ENCODE assay signal across 8 mouse cellular contexts in the genomic region with DNA sequence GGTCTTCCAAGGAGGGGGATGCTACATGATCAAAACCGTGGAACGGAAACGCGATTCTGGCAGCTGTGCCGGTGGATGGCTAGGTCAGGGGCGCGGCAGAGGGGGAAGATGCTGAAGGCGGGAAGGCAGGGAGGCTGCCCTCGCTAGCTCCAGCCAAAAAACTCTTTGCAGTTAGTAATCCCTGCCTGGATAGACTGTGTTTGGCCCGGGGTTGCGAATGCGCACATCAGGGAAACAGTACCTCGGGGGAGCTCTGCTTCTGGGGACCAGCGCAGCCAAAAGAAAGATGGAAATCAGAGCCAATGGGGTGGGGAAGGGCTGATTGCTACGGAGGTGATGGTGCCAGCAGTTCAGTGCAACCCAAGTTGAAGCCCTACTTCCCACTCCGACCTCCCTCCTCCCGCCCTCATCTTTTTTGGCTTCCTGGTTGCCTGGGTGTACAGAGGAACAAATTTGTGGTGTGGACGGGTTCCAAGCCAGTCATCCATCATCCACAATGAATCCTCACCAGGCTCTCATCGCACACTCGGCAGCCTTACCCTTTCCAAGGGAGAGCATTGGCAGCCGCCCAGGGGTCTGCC. TPM values are rescaled to one million over a fixed set of nuclear protein-coding genes. Genes with fewer than 3 reads are reported as not detected.
DNase-seq lines count a peak whose midpoint lies in the region; ATAC-seq and TF ChIP-seq lines count a peak whose summit lies in the region.

No protein-coding gene starts in this region.

- H3K4me1 ChIP-seq in hindbrain, embryonic 13.5 days (replicated peaks): peaks cover 18% of the 10 kb centered on the region
- peaks cover 15% of the 10 kb centered on the region for H3K4me1 ChIP-seq in midbrain, embryonic 15.5 days

- H3K4me3 ChIP-seq in gastrocnemius, adult 2 months: peak overlapping the region; percentile 60
- peak overlapping the region; percentile 35 for H3K4me3 ChIP-seq in hindbrain, embryonic 13.5 days
- H3K4me3 ChIP-seq in midbrain, embryonic 15.5 days: peak overlapping the region; percentile 35

- ATAC-seq in hindbrain, embryonic 13.5 days (ENCODE audit: low FRiP score): peak; percentile 93
- peak; percentile 89 for ATAC-seq in midbrain, embryonic 15.5 days (replicated peaks)

- peak; percentile 9 for DNase-seq in R1 (ENCODE audit: low read depth, low spot score)
- DNase-seq in cerebellum, postnatal 14 days: peak; percentile 73 to 74
- peak; percentile 77 for DNase-seq in gastrocnemius, adult 2 months
- DNase-seq in layer of hippocampus, postnatal 36 days: peak; percentile 27 to 35
- peak; percentile 26 for DNase-seq in testis, postnatal 14 days (ENCODE audit: low spot score)
- DNase-seq in natural killer cell, adult 2 months (ENCODE audit: low spot score in 2 of 2): no peak

- peak overlapping the region; percentile 59 for H3K4me2 ChIP-seq in hindbrain, embryonic 13.5 days
- peak overlapping the region; percentile 60 for H3K4me2 ChIP-seq in midbrain, embryonic 15.5 days

- no peaks in the 10 kb centered on the region for H3K9me3 ChIP-seq in hindbrain, embryonic 13.5 days
- H3K9me3 ChIP-seq in midbrain, embryonic 15.5 days: no peaks in the 10 kb centered on the region

- intact Hi-C loops in gastrocnemius, adult 2 months (cut with DNase I): loop anchor here (10.0 kb wide), 1 partner anchor 124 kb away; no protein-coding TSS in a partner anchor

- H3K36me3 ChIP-seq in hindbrain, embryonic 13.5 days: no peaks in the 10 kb centered on the region
- H3K36me3 ChIP-seq in midbrain, embryonic 15.5 days (replicated peaks): no peaks in the 10 kb centered on the region

- WGBS in hindbrain, embryonic 13.5 days: 0% methylated on average over 21 of the region's 21 CpGs
- under 1% methylated on average over 21 of the region's 21 CpGs for WGBS in midbrain, embryonic 15.5 days

- peak overlapping the region; percentile 39; the same call in 1 of the 2 replicates for H3K9ac ChIP-seq in hindbrain, embryonic 13.5 days
- 0 out of 2 replicates have a peak overlapping the region, but pooled peaks have one; percentile 38 for H3K9ac ChIP-seq in midbrain, embryonic 15.5 days

- peaks cover 71% of the 10 kb centered on the region for H3K27me3 ChIP-seq in hindbrain, embryonic 13.5 days
- peaks cover 29% of the 10 kb centered on the region for H3K27me3 ChIP-seq in midbrain, embryonic 15.5 days (replicated peaks)

- TF ChIP-seq CTCF in gastrocnemius, adult 2 months (IDR thresholded peaks at IDR 0.05): no peak

- H3K27ac ChIP-seq in gastrocnemius, adult 2 months: peak overlapping the region; percentile 54
- H3K27ac ChIP-seq in hindbrain, embryonic 13.5 days: no peak overlapping the region
- no peak overlapping the region for H3K27ac ChIP-seq in midbrain, embryonic 15.5 days

RNA-seq across cellular contexts. Expression of a gene that starts 28.4 kb away (rescaled TPM):
- under 1 TPM; 0.14 to 0.20 TPM for total RNA-seq in gastrocnemius, adult 2 months (2021)
- 9.2 and 10.1 TPM in 2 replicates for polyA plus RNA-seq in hindbrain, embryonic 13.5 days (2015; fragmentation: Nextera tagmentation; extraction: Ambion mirVana)
- under 1 TPM; 0.18 to 0.22 TPM for total RNA-seq in layer of hippocampus, postnatal 36 days (2021)
- 8.8 and 11.9 TPM in 2 replicates for polyA plus RNA-seq in midbrain, embryonic 15.5 days (2015; fragmentation: Nextera tagmentation; extraction: Ambion mirVana)

Comparison
In these comparisons a context has a peak if more than half of its experiments do, and no peak if none do; other contexts are left out.
1. DNase-seq: peak in R1 (single experiment), cerebellum, postnatal 14 days (2 of 2), gastrocnemius, adult 2 months (single experiment), layer of hippocampus, postnatal 36 days (2 of 2) and testis, postnatal 14 days (single experiment); none in natural killer cell, adult 2 months (0 of 2).
2. Peak in every context shown above with its lines, with median percentiles within 50 percentile points of each other: H3K4me3 ChIP-seq.